Mouse (Mus musculus) lung, postnatal 0 days (tissue): ENCODE data around the gene Sp140. TPM values are rescaled to one million over a fixed set of nuclear protein-coding genes. Genes with fewer than 3 reads are reported as not detected.
A peak's percentile ranks its signal among the peaks of the same experiment; 100 is the strongest.
"Not testable (repeated sequence)": the region's sequence is repeated elsewhere in the genome, so short reads cannot be mapped to it uniquely, and the experiment has no call there.

Source experiments
- ATAC-seq: fragments of 200-750 bp; cut with Nextera tagmentation; 2 replicates; pipeline ENCODE4 v1.8.0; 2017; ENCODE audit warnings: moderate library complexity
- DNase-seq: peaks from one replicate; pipeline ENCODE4 v3.0.0-alpha.2; 2016; ENCODE audit warnings: low spot score
- H3K27ac ChIP-seq: fragments of 300-500 bp; sonication (generic); 2 replicates; pipeline ENCODE4 v1.5.1; 2014; ENCODE audit warnings: antibody characterized with exemption, mild to moderate bottlenecking, low read length, mixed read lengths
- H3K27me3 ChIP-seq: fragments of 300-500 bp; sonication (generic); replicated peaks from 2 replicates; pipeline ENCODE4 v1.6.1; 2014; ENCODE audit warnings: low read length, mixed read lengths; ENCODE audit not compliant: insufficient read depth
- H3K36me3 ChIP-seq: fragments of 300-500 bp; sonication (generic); 2 replicates; pipeline ENCODE4 v1.6.1; 2014; ENCODE audit warnings: low read length, mixed read lengths; ENCODE audit not compliant: insufficient read depth
- H3K4me1 ChIP-seq: fragments of 300-500 bp; sonication (generic); 2 replicates; pipeline ENCODE4 v1.6.1; 2014; ENCODE audit warnings: antibody characterized with exemption, low read depth, low read length, mixed read lengths; ENCODE audit not compliant: insufficient read depth
- H3K4me2 ChIP-seq: fragments of 300-500 bp; sonication (generic); replicated peaks from 2 replicates; pipeline ENCODE4 v1.6.1; 2014; ENCODE audit warnings: low read depth, mild to moderate bottlenecking, low read length, moderate library complexity, mixed read lengths
- H3K4me3 ChIP-seq: fragments of 300-500 bp; sonication (generic); 2 replicates; pipeline ENCODE4 v1.5.1; 2014; ENCODE audit warnings: low read depth, low read length
- H3K9ac ChIP-seq: fragments of 300-500 bp; sonication (generic); replicated peaks from 2 replicates; pipeline ENCODE4 v1.6.1; 2014; ENCODE audit warnings: low read depth, mild to moderate bottlenecking
- H3K9me3 ChIP-seq: fragments of 300-500 bp; sonication (generic); 2 replicates; pipeline ENCODE4 v1.6.1; 2016; ENCODE audit warnings: low read length, mixed read lengths
- CTCF ChIP-seq: IDR thresholded peaks from 2 replicates; pipeline ENCODE4 v1.5.1; 2016; ENCODE audit warnings: antibody characterized with exemption, mild to moderate bottlenecking
- WGBS: fragments of 180-500 bp; shearing (Covaris S2); extraction: QIAGEN DNeasy Blood & Tissue Kit; methylation state at CpG from one replicate; pipeline ENCODE4 v1.1.7; 2014; 5-methylcytosine and 5-hydroxymethylcytosine counted together
- polyA plus RNA-seq: library from polyadenylated mRNA; unstranded; fragments of >200 nt; fragmentation: Nextera tagmentation; extraction: Ambion mirVana; gene quantifications from 2 replicates; pipeline ENCODE4 v1.2.1, GENCODE M21; 2015

The Sp140 gene
- polyA plus RNA-seq, 1 experiment from 2014 or later, result 7.2 TPM

DNA sequence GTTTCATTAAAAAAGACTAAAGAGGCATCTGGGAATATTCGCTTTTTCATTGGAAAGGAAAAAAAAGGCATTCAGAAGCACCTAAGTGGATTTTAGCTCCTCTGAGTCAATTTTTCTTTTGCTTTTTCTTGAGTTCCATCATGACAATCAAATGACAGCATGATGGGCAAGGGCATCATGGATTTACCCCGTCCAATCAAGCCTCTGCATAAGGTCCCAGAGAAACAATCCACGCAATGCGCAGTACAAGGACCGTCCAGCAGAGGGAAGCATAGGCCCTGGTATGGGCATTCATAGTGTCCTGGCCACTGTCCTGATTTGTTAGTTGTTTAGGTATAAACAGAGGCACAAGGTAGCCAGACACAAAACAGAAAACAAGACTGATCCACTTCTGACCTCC is 18.7 kb upstream of the Sp140 start:
- peak; percentile 51 for TF ChIP-seq CTCF
- not testable (repeated sequence) for H3K27ac ChIP-seq, H3K4me3 ChIP-seq, H3K4me1 ChIP-seq, H3K9ac ChIP-seq, H3K9me3 ChIP-seq, ATAC-seq, H3K36me3 ChIP-seq, H3K27me3 ChIP-seq, H3K4me2 ChIP-seq
- DNase-seq, result peak; percentile 3
- 32% methylated on average over 4 of the region's 5 CpGs for WGBS

GRCm38 (mm10) chr1:85588697-85589096 is 11.5 kb upstream of the Sp140 start:
- not testable (repeated sequence) for ATAC-seq, H3K4me2 ChIP-seq, H3K9me3 ChIP-seq, H3K36me3 ChIP-seq, H3K9ac ChIP-seq, H3K27ac ChIP-seq, H3K4me1 ChIP-seq, H3K27me3 ChIP-seq, DNase-seq, H3K4me3 ChIP-seq
- WGBS, result 58% methylated on average over 1 of the region's 2 CpGs

DNA sequence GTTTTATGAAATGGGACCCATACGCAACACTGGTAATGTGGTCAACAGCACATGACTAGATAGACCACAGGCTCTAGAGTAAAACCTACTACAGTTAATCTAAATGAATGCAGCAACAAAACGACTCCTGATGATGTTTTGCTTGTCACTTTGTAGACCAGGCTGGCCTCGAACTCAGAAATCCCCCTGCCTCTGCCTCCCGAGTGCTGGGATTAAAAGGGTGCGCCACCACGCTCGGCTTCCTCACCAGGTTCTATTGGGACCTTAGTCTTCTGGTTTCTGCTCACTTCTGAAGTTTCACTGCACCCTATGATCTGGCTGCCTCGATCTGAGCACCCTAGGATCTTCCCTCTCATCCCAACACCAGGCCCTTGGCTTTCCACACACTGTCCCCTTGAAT is 7.7 kb upstream of the Sp140 start:
- not testable (repeated sequence) for H3K36me3 ChIP-seq

DNA sequence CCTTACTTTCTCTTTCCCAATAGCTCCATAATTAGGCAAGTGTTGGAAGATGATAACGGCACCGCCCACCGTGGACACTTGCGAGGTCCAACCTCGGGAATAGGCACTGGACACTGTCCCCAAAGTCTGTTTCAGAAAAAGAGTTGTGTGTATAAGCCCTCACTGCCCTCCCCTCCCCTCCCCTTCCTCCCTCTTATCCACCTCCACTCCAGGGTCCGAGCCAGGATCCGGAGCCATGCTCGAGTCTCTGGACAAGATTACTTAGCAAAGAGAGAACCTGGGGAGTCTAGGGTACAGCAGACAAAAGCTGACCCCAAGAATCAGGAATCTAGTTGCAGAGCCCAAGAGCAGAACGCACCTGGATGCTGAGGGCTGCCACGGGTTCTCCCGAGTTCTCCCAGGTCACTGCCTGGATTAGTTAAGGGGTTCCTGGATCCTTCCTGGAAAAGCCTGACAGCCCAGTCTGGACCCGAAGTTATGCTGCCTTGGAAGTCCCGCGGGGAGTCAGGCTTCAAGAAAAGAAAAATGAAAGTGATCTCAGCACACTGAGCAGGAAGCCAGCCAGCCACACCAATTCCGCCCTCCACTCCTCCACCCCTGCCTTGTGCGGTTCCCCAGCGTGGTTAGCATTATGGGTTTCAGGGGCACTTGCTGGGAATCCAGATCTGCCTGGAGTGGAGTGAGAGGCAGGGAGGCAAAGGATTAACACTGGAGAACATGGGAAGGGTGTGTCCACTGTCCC is 1.7 kb upstream of the Sp140 start, which contains the start of gene Sp110:
TSS of gene Sp110 (minus strand) at position 547 of the 742 bp plus-strand sequence.
- not testable (repeated sequence) for H3K4me3 ChIP-seq, H3K27ac ChIP-seq, H3K4me1 ChIP-seq, H3K4me2 ChIP-seq, H3K9me3 ChIP-seq, ATAC-seq, H3K9ac ChIP-seq, H3K36me3 ChIP-seq, H3K27me3 ChIP-seq
- DNase-seq, result peak; percentile 19
- WGBS, result 54% methylated on average over 16 of the region's 17 CpGs

More for the DNA sequence above, 7.7 kb upstream of the Sp140 start:
- H3K4me1 ChIP-seq, H3K9me3 ChIP-seq, H3K9ac ChIP-seq, ATAC-seq, H3K27ac ChIP-seq, H3K4me3 ChIP-seq, H3K27me3 ChIP-seq, H3K4me2 ChIP-seq, DNase-seq: not testable (repeated sequence)
- WGBS, result 80% methylated on average over 8 of the region's 8 CpGs

DNA sequence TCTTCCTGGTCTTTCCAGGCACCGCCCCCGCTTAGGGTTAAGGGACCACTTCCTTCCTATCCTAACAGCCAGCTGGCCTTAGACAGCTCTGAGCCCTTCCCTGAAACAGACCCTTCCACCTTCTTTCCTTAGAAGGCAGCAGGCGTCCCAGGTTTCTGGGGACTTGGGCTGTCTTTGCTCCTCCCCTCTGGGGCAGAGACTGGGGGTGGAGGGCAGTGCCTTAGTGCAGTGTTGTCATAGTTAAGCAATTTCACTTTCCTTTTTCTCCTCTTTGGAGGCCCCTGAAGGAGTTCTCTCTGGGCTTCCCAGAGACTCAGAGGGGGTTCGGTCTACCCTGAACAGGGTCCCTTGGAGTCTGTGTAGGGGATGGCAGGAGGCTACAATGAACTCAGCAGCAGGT is 616 bp downstream of the Sp140 start:
- peak; percentile 10 for DNase-seq
- not testable (repeated sequence) for H3K4me3 ChIP-seq, ATAC-seq, H3K4me1 ChIP-seq, H3K27ac ChIP-seq, H3K36me3 ChIP-seq, H3K9ac ChIP-seq, H3K9me3 ChIP-seq, H3K27me3 ChIP-seq
- WGBS, result 55% methylated on average over 4 of the region's 4 CpGs
- peak overlapping the region; percentile 36; the same call in 1 of the 2 replicates for H3K4me2 ChIP-seq

GRCm38 (mm10) chr1:85604341-85604740 is 4.2 kb downstream of the Sp140 start:
- not testable (repeated sequence) for DNase-seq, H3K36me3 ChIP-seq, H3K27ac ChIP-seq, H3K27me3 ChIP-seq, H3K9me3 ChIP-seq, H3K4me3 ChIP-seq, H3K4me1 ChIP-seq, H3K9ac ChIP-seq, H3K4me2 ChIP-seq, ATAC-seq
- no CpG with 5 or more reads among the region's 1 CpGs for WGBS

DNA sequence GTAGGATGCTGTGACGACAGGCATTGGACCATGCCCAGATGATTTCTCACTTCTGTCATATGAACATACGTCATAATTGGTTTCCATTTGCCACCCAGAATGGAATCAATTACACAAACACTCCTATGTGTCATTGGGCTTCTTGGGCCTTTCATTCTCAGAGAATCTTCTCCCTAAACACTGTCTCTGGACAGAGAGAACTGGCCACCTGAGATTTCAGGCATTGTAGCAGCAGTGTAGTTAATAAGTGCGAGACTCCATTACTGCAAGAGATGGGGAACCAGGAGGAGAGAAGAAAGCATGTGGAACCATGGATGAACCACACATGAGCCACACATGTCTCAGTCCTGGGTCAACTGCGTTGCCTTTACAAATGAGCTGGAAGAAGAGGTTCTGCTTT is 8.2 kb downstream of the Sp140 start:
- WGBS, result 78% methylated on average over 3 of the region's 4 CpGs
- ATAC-seq, result not testable (repeated sequence)

GRCm38 (mm10) chr1:85610581-85610980 is 10.4 kb downstream of the Sp140 start:
- H3K4me3 ChIP-seq, H3K9ac ChIP-seq, H3K36me3 ChIP-seq, H3K4me2 ChIP-seq, H3K9me3 ChIP-seq, H3K27ac ChIP-seq, DNase-seq, H3K4me1 ChIP-seq, ATAC-seq, H3K27me3 ChIP-seq: not testable (repeated sequence)
- no CpG with 5 or more reads among the region's 4 CpGs for WGBS

More for the DNA sequence above, 8.2 kb downstream of the Sp140 start:
- not testable (repeated sequence) for DNase-seq, H3K27ac ChIP-seq, H3K9me3 ChIP-seq, H3K4me1 ChIP-seq, H3K27me3 ChIP-seq, H3K4me2 ChIP-seq, H3K9ac ChIP-seq, H3K36me3 ChIP-seq, H3K4me3 ChIP-seq

DNA sequence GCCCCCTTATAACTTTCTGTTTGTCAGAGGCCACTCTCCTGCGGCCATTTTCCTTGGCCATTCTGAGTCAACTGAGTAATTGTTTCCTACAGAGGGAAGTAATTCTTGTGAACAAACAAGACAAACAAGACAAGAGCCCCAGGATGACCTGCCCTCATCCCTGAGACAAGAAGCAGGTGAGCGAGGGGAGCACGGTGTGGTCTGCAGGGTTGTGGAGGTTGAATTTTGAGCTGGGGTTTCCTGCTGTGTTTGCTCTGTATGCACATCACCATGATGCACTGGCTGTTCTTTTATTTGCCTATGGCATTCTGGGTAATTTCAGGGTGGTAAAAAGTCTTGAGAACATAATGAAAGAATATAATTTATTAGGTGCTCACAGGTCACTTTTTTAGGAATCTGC is 14.9 kb downstream of the Sp140 start:
- H3K27ac ChIP-seq, DNase-seq, H3K4me1 ChIP-seq, H3K27me3 ChIP-seq, H3K9me3 ChIP-seq, H3K4me3 ChIP-seq, ATAC-seq, H3K9ac ChIP-seq, H3K4me2 ChIP-seq, H3K36me3 ChIP-seq: not testable (repeated sequence)
- 92% methylated on average over 3 of the region's 3 CpGs for WGBS

GRCm38 (mm10) chr1:85615819-85616218 is 15.6 kb downstream of the Sp140 start:
- 49% methylated on average over 3 of the region's 3 CpGs for WGBS

More at GRCm38 (mm10) chr1:85615819-85616218, 15.6 kb downstream of the Sp140 start:
- ATAC-seq, H3K36me3 ChIP-seq, H3K9ac ChIP-seq, H3K27me3 ChIP-seq, H3K9me3 ChIP-seq, H3K4me1 ChIP-seq, H3K4me3 ChIP-seq, DNase-seq, H3K4me2 ChIP-seq, H3K27ac ChIP-seq: not testable (repeated sequence)
